Mouse (Mus musculus) ES-E14 (cell line): ENCODE results near the gene Tspyl1.
A peak's percentile ranks its signal among the peaks of the same experiment; 100 is the strongest.

Experiments
- CHD2 ChIP-seq: IDR thresholded peaks from 2 replicates; pipeline ENCODE4 v1.6.1; 2014; ENCODE audit warnings: mild to moderate bottlenecking, low read depth, low read length, inconsistent platforms
- ZC3H11A ChIP-seq: IDR thresholded peaks from 2 replicates; pipeline ENCODE4 v1.6.1; 2012; ENCODE audit warnings: low read depth, mild to moderate bottlenecking, inconsistent platforms, low read length, borderline replicate concordance
- ZNF384 ChIP-seq: IDR thresholded peaks from 2 replicates; pipeline ENCODE4 v1.6.1; 2012; ENCODE audit warnings: low read depth, low read length, inconsistent platforms

DNA sequence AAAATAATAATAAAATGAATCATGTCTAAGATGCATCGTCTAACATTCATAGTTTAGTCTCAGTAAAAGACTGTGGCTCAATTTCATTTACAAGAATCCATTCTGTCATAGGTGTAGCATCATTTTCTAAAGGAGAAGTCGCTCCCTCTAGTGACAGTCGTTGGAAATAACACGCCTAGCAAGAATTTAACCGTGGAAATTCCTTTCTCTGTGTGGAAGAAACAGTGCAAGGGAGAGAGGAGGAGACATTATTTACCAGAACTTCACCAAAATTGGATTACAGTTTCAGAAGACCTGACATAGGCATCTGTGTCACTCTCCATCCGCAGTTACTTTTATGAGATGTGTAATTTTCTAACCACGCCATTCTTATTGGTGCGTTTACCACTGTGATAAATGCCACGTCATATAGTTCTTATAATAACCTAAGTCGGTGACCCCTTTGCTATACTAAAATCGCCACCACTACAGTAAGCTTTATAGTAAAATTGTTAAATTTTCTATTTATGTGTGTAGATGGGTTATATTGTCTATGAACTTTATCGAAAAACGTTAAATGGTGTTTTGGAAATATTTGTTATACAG, 1.3 kb upstream of the Tspyl1 start:
- TF ChIP-seq ZC3H11A, result peak; percentile 83; the same call in 1 of the 2 replicates
- TF ChIP-seq CHD2, result no peak
- no peak for TF ChIP-seq ZNF384
